Mouse (Mus musculus) brain, embryonic 14.5 days (tissue): ENCODE results near the gene Wdr5. TPM values are rescaled to one million over a fixed set of nuclear protein-coding genes. Genes with fewer than 3 reads are reported as not detected.
A peak's percentile ranks its signal among the peaks of the same experiment; 100 is the strongest.

Experiments used
- DNase-seq: peaks from one replicate; pipeline ENCODE4 v3.0.0-alpha.2; 2011; ENCODE audit warnings: low read depth
- CTCF ChIP-seq: fragments of 200-500 bp; IDR thresholded peaks from 2 replicates; pipeline ENCODE4 v1.5.1; 2012; ENCODE audit warnings: inconsistent platforms, mild to moderate bottlenecking, moderate library complexity, borderline replicate concordance; ENCODE audit not compliant: insufficient read depth, insufficient read length; ENCODE audit errors: extremely low read depth
- POLR2A ChIP-seq: fragments of 200-500 bp; IDR thresholded peaks from 2 replicates; pipeline ENCODE4 v1.6.1; 2012; ENCODE audit warnings: mild to moderate bottlenecking, inconsistent platforms, borderline replicate concordance; ENCODE audit not compliant: poor library complexity, insufficient read depth, insufficient read length, severe bottlenecking; ENCODE audit errors: extremely low read depth
- polyA plus RNA-seq: library from polyadenylated mRNA; depleted of rRNA; stranded (reverse); fragments of >200 nt; gene quantifications from 2 replicates; pipeline ENCODE4 v1.2.3, GENCODE M21; 2012

The Wdr5 gene
- polyA plus RNA-seq, 1 experiment: 51.3 TPM

- peak; percentile 76 for DNase-seq
These were observed 38.4 kb upstream of the Wdr5 start for GRCm38 (mm10) chr2:27476303-27477192.

DNA sequence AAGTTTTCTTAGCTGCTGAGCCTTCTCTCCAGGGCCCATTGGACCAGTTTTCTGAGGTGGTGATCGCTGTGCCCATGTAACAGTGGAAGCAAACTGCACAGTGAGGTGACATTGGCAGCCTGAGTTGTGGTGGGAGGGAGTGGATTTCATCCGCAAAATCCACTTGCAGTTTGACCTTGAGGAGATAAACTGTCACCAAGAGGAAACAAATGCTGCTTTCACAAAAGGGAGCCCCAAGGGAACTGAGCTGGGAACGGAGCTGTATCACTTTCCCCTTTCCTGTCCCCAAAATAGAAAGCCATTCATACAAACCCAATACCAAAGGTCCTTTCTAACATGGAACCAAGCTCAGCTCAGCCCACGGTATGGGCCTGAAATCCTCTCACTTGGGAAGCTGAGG lies 35.1 kb upstream of the Wdr5 start:
- DNase-seq: no peak
- TF ChIP-seq CTCF (no peak), POLR2A (no peak)

More at GRCm38 (mm10) chr2:27476303-27477192, 38.4 kb upstream of the Wdr5 start:
- no peak for TF ChIP-seq CTCF
- TF ChIP-seq POLR2A: no peak

GRCm38 (mm10) chr2:27480367-27480766 lies 34.6 kb upstream of the Wdr5 start:
- TF ChIP-seq CTCF (no peak), POLR2A (no peak)
- no peak for DNase-seq

DNA sequence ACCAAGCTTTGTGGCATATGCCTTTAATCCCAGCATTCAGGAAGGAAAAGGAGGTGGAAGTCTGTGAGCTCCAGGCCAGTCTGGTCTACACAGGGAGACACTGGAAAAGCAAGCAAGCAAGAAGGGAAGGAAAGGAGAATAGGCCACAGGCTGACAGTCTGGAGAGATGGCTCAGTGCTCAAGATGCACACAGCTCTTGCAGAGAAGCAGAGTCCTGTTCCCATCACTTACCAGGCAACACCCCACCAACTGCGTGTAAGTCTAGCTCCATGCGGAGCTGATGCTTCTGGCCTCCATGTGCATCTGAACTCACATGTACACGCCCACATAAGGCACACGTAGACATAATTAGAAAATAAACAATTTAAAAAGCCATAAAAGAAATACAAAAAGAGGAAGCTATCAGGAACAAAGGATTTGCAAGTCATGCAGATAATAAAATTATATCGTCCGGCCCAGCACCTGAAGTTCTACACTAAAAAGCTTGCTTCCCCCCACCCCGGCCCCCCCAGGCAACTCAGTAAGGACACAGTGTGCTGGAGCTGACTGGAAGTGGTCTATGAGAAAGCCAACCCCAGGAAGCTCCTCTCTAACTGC lies 32.6 kb upstream of the Wdr5 start:
- no peak for DNase-seq
- TF ChIP-seq CTCF: no peak
- no peak for TF ChIP-seq POLR2A

DNA sequence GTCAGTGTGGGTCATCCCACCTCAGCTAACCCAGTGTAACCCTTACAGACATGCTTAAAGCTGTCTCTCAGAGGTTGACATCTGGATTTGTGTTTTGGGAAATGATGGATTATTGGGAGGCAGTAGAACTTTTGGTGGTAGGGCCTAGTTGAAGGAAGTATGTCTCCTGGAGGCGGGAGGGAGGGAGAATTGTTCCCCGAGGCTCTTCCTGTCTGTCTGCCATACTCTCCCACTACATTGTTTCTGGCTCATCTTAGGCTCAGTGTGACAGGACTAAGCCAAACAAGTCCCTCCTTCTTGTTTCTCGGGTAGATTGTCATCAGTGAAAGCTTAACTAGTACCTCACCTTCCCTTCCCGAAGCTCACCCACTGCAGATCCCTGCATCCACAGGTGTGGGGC lies 28.2 kb upstream of the Wdr5 start:
- DNase-seq: no peak
- no peak for TF ChIP-seq POLR2A
- TF ChIP-seq CTCF: no peak

DNA sequence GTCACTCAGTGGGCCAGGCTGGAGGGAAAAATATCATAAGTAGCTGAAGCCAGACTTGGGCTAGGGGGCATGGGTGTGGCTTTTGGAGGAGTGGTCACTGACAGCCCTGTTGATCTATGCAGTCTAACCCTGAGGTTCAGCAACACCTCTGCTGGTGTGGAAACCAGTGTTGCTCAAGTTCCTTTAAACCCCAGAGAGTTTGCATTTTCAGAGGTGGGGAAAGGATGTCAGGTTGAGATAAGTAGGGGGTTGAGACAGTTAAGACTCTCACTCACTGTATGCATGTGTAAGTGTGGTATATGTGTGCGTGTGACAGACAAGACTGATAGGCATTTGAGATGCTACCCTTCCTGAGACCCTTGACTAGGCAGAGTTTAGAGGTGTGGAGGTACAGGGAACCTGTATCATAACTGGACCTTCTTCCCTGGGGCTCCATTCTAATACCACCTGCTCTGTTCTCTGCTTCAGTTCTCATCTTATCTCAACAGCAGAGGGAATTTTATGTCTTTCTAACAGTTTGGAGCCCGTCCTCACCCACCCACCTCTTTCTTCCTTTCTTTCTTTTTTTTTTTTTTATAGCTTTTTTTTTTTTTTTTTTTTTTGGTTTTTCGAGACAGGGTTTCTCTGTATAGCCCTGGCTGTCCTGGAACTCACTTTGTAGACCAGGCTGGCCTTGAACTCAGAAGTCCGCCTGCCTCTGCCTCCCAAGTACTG lies 27.5 kb upstream of the Wdr5 start:
- TF ChIP-seq CTCF: no peak
- TF ChIP-seq POLR2A: no peak
- no peak for DNase-seq

GRCm38 (mm10) chr2:27488362-27488761 lies 26.6 kb upstream of the Wdr5 start:
- DNase-seq: no peak
- TF ChIP-seq CTCF (no peak), POLR2A (no peak)

GRCm38 (mm10) chr2:27490939-27491338 lies 24.0 kb upstream of the Wdr5 start:
- TF ChIP-seq CTCF (no peak), POLR2A (no peak)
- no peak for DNase-seq

- DNase-seq: no peak
- TF ChIP-seq CTCF (no peak), POLR2A (no peak)
These were observed 21.0 kb upstream of the Wdr5 start for GRCm38 (mm10) chr2:27493971-27494370.

DNA sequence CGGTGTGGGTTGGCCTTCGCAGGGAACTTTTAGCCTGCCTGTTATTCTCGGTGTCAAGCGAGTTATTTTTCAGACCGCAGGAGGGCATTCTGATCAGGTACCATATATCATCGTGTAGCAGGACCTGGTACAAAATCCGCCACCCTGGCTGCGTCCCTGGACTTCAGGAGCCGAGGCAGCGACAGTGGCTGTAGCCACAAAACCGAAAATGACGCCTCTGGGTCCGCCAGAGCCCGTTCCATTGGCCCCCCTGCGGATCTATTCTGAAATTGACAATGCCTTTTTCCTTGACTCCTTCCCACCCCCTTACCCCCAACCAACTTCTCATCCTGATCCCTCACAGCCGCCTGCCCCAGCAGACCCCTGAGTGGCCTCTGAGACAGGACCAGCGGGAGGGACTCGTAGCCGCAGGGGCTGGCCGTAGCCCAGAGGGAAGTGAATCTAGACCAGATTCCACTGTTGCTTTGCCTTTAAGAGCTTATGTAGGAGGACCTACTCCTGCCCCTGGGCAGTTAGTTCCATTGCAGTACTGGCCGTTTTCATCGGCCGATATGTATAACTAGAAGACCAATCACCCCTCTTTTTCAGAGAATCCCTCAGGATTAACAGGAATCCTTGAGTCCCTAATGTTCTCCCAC lies 18.4 kb upstream of the Wdr5 start:
- peak; percentile 71 for DNase-seq
- TF ChIP-seq CTCF (no peak), POLR2A (no peak)
